Mouse (Mus musculus): ENCODE measurements around the gene Zfp385a.

The Zfp385a gene

DNA sequence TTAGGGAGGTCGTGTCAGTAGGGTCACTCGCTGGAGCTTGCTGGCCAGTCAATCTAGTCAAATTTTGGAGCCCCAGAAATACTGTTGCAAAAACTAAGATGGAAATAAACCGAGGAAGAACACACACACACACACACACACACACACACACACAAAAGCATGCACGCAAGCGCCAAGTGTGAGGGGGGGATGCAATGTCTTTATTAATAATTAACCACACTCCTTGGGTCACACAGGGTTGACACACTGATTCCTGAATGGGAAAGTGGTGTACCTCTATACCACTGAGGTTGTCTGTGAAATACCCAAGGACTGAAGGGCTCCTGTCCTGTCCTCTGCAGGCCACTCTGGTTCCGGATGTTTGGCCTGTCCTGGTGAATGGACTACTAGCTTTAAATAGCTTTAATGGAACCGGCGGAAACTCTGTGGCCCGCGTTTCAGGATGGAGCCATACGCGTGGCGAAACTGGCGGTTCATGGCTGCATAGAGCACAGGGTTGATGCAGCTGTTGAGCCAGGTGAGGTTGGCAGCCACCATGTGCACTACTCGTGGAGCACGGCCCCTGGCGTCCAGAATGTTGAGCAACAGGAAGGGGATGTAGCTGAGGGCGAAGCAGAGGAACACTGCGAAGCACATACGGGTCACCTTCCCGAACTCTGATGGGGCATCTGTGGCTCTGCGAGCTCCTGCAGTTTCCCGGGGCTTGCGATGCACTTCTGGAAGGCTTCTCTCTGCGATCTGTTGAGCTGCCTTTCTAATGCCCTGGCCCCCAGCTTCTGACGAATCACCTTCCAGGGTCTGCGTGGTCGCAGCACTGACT lies 31.6 kb downstream of the Zfp385a start:
- DNase-seq (ENCODE audit: low spot score) = no peak

DNA sequence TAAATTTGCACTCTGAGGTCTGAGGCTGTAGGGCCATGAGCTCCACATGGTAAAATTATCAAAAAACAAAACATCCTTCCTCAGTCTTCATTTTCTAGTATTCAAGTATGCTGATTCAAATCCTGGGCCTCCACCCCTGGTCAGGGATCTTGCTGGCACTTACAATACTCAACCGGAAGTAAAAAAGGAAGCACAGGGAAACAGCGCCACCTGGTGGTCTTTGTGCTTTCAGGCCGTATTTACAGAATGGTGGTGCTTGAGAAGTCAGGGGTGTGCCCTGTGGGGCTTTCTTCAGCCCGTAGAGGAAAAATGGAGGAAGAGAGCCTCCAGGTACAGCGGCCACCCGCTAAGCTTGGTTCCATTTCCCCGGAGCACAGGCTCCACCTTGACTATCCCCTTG lies 32.8 kb downstream of the Zfp385a start:
- DNase-seq (ENCODE audit: low spot score) = peak; percentile 86

DNA sequence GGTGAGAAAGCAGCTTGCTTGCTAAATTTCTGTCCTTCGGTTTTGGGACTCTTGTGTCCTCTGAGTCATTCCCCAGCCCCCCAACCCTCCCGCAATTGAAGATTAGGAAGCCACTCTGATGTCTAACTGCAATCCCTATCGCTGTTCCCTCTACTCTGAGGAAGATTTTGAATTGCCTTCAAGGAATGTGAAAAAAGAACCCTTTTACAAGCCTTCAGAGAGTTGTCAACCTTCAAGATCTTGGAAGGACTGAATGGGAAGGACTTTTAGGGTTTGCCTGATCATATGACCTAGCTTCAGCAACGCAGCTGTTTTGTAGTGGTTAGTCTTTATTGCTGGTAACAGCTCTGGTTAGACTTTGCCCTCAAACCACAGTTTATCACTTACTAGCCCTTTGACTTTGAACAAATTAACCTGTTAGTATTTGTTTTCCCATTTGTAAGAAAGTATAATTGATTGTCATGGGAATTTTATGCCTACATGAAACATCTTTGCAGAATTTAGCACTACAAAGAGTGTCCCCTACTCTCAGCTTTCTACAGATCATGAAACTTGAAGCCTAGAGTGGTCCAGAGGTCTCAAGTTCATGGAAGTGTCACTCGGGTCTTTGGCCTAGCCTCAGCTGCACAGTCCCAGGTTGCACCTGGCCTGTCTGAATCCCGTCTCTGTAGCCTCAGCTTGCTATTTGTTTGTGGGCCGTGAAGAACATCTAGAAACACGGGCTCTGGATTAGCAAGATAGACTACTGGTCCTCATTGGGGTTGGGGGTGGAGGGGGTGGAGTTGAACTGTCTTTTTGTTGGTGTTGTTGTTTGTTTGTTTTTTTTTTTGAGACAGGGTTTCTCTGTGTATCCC lies 33.9 kb downstream of the Zfp385a start:
- DNase-seq (ENCODE audit: low spot score) = no peak

DNA sequence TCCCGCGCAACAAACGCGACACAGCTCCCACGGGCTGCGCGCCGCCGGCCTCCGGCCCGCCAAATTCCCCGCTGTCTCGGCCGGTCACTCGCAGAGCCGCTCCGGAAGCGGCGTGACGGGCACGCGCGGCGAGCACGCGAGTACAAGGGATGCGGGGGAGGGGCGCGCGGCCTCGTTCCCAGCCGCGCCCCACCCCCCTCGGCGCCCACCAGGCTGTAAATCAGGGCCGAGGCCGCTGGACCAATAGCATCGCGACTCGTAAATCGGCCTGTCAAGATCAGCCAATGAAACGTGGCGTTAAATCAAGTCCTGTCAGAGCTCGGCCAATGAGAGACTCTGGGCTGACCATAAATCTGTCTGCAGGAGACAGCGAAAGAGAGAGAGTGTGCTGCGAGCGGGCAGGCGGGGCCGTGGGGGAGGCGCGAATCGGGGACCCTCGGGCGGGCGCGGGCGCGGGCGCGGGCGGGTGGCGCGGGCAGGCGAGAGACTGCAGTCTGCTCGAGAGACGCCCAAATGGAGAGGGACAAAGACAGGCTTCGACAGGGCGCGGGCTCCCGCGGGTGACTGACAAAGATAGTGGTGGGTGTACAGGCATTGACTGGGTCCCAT lies 34.7 kb downstream of the Zfp385a start:
- peak; percentile 79 for DNase-seq (ENCODE audit: low spot score)

DNA sequence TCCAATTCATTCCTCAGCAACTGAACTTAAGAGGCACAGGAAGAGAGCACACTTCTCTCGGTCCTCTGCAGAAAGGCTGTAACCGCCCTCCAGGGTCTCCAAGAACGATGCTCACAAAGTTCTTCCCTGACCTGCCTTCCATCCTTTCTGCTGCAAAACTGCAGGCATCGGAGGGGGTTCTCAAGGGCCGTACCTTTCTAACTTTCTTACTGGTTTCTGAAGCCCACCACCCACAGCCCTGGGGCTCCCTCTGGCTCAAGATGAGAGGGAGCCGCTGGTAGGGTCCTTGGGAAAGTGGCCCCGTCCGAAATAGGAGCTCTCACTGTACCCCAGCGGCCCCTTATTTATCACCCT lies 35.3 kb downstream of the Zfp385a start:
- DNase-seq (ENCODE audit: low spot score) = no peak

DNA sequence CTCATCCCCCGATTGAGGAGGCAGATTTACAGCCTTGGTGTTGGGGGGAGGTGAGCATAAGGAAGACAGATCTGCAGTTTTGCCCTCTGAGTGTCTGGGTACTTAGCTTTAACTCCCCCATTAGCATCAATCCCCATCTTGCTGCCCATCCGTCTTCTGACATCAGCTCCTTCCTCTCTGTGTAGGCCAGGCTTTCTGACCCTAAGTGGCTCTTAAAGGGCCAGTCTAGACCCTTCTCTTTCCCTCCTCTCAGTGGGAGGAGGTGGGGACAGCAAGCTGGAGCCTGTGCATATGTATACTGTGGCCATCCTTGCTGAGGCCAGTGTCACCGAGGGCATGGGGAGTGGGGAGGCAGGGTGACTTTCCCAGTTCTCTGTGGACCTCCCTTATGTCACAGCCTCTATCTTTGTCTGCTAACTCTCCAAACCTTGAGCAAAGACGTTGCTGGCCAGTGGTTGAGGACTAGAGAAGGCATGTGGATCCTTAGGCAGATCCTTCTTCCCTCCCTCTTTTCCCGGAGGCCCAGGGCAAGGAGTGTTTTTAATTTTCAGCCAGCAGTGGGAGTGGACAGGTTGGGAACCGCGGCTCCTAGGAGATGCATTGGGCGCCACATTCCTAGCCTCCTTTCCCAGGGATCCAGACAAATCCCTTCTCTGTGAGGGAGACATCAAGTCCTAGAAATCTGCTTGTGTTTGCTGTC lies 35.8 kb downstream of the Zfp385a start:
- DNase-seq (ENCODE audit: low spot score) = no peak

DNA sequence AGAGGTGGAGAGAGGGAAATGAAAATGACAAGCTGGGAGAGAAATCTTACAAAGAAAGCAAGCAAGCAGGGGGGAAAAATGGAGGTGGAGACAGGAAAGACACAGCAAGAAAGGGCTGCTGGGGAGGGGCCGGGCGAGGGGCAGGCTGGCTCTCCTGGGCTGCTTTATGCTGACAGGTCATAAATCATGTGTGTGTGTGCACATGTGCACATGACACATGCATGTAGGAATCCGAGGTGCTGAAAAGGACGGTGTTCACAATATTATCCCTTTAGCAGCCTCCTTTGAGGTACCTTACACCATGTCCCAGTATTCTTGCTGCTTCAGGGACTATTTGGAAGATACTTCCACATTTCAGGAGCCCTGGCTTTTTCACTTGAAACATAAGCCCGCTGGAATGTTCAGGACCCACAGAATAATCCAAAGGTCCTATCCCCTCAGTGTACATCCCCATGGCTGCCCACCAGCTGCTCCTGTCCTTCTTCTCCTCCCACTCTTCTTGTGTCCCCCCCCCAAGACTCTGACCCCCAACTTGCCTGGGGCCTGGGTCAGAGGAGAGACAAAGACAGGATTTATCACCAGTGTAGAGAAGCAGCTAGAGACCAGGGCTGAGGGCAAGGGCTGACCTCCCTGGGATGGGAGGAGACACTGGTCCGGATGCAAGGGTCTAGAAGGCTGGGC lies 37.4 kb downstream of the Zfp385a start:
- no peak for DNase-seq (ENCODE audit: low spot score)

DNA sequence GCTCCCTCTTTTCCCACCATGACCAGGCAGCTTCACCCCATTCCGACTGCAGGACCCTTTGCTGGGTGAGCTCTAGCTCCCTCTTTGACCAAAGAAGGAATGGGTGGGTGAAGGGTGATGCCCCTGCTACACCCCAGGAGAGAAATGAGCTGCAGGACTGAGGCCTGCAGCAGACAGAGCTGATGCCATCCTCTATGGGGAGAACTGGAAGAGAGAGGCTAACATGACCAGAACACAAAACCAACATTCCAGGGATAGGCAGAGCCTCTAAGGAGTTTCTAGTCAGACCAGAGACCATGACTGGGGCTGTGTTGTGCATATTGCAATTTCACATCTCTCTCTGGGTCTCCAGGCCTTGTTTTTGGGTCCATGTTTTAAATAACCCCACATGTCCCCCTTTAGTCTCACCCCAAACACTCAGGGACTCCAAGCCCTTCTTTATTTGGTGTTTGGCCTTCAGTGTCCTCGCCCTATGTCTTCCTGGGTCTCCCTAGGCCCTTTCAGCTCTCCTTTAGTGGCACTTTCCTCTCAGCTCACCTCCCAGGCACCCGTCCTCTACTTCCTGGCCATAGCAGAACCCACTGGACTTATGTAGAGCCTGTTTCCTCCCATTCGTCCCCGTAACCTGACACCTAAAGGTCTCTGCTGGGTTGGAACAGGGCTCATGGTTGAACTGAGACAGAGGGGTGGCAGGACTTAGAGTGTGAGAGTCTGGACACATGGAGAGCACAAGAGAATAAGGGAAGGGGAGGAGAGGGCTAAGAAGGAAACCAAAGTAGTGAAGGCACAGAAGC lies 38.1 kb downstream of the Zfp385a start:
- DNase-seq (ENCODE audit: low spot score) = no peak

DNA sequence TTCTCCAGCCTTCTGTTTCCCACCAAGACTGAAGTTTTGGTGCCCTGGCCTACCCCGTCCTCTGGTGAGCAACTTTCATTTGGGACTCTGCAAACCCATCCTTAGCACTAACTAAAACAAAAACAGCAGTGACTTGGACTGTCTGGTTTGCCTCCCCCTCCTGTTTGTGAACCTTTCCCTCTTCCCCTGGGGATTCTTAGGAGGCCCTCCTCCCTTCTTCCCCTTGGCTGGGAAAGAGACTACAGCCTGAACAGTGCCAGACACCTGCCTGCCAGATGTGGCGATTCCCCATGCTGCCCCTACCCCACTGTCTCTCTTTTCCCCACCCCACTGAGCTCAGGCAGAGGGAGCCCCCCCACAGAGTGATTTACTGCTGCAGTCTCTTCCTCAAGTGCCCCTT lies 38.8 kb downstream of the Zfp385a start:
- DNase-seq (ENCODE audit: low spot score) = no peak

DNA sequence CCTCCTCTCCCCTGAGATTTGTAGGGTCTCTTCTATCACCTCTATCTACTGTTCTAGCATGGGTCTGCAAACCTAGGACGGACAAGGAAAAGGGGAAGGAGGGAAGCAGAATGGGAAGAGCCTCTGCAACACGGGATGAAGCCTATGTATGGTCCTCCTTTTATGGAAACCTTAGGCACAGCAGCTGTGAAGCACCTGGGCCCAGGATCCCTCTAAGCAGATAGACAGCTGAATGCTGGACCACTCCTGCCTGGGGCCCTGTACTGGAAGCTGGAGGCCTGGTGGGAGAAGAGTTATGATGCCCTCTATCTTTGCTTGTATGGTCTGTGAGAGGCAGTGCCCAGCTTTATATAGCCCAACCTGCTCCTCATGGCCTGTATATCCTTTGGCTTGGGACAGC lies 39.3 kb downstream of the Zfp385a start:
- no peak for DNase-seq (ENCODE audit: low spot score)

DNA sequence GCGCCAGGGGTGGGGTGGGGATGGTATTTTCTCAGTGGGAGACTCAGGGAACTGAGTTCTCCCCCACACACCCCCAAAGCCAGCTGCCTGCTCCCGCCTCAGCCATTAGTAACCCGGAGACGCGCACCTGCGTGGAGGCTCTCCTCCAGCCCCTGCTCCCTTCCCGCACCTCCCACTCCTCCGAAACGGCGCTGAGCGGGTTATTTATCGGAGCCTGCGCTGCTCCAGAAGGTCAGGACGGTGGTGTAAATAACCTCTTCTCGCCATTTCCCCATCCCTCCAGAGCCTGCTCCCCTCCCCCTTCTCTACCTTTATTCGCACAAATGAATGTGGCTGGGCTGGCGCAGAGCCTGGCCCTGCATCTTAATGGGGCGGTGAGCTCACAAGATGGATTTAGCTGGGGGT lies 39.8 kb downstream of the Zfp385a start:
- no peak for DNase-seq (ENCODE audit: low spot score)

DNA sequence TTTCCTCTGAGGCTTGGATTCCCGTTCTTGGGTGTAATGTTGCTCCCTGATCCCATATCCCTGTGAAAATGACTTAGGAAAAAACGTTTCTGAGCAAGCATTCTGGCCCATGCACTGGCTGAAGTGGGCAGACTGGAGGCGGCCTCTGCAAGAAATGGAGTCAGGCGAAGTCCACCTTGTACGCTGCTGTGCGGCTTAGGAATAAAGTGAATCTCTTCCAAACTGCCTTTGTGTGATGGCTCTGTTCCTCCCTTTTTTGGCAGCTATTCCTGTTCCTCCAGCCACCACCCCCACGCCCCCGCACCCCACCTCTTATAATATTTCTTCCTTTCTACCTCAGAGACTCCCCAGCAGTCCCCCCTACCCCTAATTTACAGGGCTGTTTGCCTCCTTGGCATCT lies 40.2 kb downstream of the Zfp385a start:
- DNase-seq (ENCODE audit: low spot score) = no peak

DNA sequence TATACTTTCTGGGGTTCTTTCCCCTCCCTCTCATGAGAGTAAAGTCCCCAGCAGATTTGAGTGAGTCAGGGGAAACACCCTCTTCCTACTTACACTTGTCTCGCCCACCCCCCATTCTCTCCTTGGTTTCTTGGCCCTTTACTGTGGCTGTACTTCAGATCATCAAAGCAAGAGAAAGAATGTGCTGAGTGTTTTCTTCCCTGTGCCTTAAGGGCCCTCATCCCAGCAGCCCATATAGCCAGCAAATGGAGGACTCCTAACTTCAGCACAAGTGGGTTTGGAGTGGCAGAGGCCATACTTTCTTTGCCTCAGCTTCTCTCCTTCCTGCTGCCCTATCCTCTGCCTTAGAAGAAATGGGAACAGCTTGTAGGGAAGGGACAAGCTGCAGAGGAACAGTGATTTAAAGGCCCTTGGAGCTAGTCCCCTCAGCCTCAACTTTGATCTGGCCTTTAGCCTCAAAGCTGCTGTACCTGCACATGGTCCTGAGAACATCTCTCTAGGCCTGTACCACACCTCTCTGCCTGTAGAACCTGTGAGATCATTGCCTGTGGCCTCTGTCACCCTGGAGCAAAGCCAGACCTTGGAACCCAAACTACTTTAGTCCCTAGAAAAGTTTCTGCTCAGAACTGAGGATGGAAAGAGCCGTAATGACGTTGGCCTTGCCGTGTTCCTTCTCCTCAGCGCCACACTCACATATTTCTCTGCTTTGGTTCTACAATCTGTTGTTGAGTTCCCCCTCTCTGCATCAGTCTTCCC lies 40.9 kb downstream of the Zfp385a start:
- DNase-seq (ENCODE audit: low spot score) = no peak

DNA sequence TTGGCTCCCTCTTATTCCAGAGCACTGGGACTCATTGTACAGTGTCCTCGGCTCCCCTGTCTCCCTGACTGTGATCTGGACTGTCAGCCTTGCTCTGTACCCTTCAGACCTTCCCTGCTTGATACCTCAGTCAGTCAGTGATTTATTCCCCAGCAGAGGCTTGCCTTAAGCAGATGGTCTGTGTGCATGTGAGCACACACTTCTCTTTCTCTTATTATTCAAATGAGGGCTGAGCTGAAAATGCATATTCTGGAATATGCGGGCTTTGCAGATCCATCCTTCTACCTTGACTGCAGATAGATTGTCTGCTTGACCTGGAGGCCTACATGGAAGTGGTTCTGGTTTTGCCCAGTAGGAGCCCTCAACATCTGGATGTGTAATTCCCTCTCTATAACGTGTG lies 41.9 kb downstream of the Zfp385a start:
- DNase-seq (ENCODE audit: low spot score) = no peak

DNA sequence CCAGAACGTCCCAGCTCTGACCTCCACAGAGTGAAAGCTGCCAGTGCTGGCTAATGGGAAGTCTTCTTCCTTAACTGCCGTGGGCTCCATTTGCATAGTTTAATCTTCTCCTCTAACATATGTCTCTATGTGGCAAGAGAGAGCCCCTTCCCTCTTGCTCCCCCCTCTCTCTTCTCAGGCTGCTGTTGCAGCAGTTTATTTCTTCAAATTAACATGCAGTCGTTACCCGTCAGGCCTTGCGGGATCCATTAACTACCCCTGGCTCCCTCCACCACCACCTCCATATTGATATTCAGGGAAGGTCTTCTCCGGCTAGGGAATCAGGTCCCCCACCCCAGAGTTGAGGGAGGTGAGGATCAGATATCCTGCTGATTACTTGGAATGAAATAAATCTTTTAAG lies 42.6 kb downstream of the Zfp385a start:
- no peak for DNase-seq (ENCODE audit: low spot score)

DNA sequence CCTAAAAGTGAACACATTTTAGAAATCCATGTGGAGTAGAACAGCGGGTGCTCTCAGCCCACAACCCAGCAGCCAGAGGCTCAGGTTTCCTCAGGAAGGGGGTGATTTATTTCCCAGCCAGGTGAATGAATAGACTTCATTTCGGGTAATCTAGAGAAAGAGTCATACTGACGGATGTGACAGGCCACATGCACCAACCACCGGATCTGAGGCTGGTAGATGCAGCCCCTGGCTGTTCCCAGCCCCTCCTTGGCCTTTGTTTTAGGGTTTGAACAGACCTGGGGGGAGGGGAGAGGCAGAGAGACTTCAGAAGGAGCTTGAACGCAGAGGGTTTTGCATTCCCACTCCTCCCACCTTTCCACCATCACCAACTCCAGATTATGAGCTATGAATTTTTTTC lies 44.0 kb downstream of the Zfp385a start:
- DNase-seq (ENCODE audit: low spot score) = no peak

DNA sequence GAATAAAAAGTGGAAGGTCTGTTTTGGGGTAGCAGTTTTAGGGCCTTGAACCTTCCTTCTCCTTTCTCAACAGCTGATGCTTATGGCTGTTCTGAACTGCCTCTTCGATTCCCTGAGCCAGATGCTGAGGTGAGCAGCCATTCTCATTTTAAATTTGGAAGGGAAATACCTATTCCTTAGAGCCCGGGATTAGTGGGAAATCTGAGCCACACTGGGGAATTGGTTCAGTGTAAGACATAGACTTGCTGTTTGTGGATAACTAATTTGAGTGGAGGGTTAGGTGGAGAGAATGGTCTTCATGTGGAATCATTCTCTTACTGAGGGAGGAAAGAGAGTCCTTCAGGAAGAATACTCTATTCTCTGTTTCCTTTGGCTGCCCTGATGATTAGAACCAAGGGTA lies 45.2 kb downstream of the Zfp385a start:
- DNase-seq (ENCODE audit: low spot score) = no peak

DNA sequence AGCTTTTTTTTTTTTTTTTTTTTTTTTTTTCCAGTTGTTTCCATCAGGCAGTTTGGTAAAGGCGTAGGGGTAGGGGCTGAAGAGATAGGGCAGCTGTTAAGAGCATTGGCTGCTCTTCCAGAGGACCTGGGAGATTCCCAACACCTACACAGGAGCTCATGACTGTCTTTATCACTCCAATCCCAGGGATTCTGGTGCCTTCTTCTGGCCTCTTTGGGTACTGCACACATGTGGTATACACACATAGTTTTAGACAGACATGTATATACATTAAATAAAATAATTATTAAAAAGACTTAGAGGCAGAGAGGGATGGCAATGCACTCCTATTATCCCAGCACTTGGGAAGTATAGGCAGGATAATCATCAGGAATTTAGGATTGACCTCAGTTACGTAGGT lies 46.5 kb downstream of the Zfp385a start:
- no peak for DNase-seq (ENCODE audit: low spot score)

DNA sequence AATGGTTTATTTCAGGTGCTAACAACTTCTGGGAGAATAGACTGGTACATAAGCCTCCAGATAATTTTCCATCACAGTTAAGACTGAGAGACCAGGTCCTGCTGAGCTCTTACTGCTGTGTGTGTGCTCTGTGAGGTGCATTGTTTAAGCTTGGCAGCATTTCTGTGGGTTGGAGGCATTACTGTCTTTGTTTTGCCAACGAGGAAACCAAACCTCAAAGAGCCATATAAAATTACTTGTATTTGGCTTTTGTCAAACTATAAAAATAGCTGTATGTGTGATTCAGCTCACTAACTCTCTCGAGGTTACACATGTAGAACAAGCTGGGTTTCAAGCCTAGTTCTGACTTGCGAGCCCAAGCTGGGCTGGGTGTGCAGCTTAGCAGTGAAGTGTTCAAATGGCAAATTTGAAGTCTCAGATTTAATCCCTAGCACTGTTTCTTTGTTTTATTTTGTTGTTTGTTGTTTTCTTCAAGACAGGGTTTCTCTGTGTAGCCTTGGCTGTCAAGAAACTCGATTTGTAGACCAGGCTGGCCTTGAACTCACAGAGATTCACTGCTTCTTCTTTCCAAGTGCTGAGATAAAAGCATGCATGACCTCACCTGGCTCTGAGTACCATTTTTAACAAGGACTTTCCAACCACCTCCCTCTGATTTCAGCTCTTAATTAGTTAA lies 47.1 kb downstream of the Zfp385a start:
- DNase-seq (ENCODE audit: low spot score) = no peak

DNA sequence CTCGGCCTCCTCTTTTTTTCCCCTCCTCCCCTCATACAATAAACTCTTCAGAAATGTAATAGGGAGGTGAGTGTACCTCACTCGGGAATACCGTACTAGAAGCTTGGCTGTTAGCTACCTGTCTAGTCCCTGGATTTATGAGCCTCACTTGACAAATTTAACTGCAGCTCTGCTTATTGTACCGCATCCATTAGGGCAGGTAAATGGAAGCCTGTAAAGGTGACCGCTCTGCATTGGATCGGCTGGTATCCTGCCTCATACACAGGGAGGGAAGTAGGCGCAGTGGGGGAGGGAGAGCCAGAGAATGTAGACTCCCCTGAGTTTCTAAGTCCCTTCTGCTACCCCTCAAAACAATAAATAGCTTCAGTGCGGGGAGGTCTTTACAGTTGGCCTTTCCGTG lies 49.0 kb downstream of the Zfp385a start:
- DNase-seq (ENCODE audit: low spot score) = no peak
